In genomic region chr6:114758795-114759194, GRCm38 (mm10) we compare ENCODE assay signal across 26 mouse cellular contexts.
A peak's percentile ranks its signal among the peaks of the same experiment; 100 is the strongest.
DNase-seq lines count a peak whose midpoint lies in the region; ATAC-seq lines count a peak whose summit lies in the region.
"Had no signal": no experiment of that assay in that cellular context is flagged by ENCODE, and none has a peak within 500 bp of the region (broad histone marks: within the 10 kb centered on the region; RNA-seq: fewer than 3 reads in every experiment).

No protein-coding gene starts in this region.

- no peak overlapping the region for H3K4me3 ChIP-seq in kidney, embryonic 14.5 days (ENCODE audit: low read length)
- no peak overlapping the region for H3K4me3 ChIP-seq in brown adipose tissue, adult 24 weeks (ENCODE audit: insufficient read depth, low read depth, low read length)
- no peak overlapping the region for H3K4me3 ChIP-seq in forebrain, embryonic 11.5 days (ENCODE audit: low read depth, low read length)
- H3K4me3 ChIP-seq: embryonic facial prominence, embryonic 13.5 days; erythroblast, embryonic 14.5 days; forebrain, embryonic 13.5 days; gastrocnemius, adult 2 months; heart, embryonic 10.5 days; layer of hippocampus, adult 2 months; liver, embryonic 12.5 days; neural tube, embryonic 12.5 days had no signal

- H3K9ac ChIP-seq in kidney, embryonic 14.5 days (ENCODE audit: low read depth, low read length) = no peak overlapping the region
- no peak overlapping the region for H3K9ac ChIP-seq in forebrain, embryonic 11.5 days (ENCODE audit: low read length)
- H3K9ac ChIP-seq: embryonic facial prominence, embryonic 13.5 days; forebrain, embryonic 13.5 days; hindbrain, embryonic 14.5 days; liver, embryonic 12.5 days; lung, embryonic 14.5 days; neural tube, embryonic 12.5 days had no signal

- H3K4me1 ChIP-seq in kidney, embryonic 14.5 days (ENCODE audit: control insufficient read depth, insufficient read depth, low read length) = no peaks in the 10 kb centered on the region
- no peaks in the 10 kb centered on the region; the same call in 1 of the 2 replicates for H3K4me1 ChIP-seq in brown adipose tissue, adult 24 weeks (ENCODE audit: control insufficient read depth, insufficient read depth, insufficient read length, low read length)
- H3K4me1 ChIP-seq in forebrain, embryonic 11.5 days (replicated peaks; ENCODE audit: control insufficient read depth, insufficient read depth, low read length) = no peaks in the 10 kb centered on the region
- H3K4me1 ChIP-seq: forebrain, embryonic 13.5 days; heart, embryonic 10.5 days; liver, embryonic 12.5 days; neural tube, embryonic 12.5 days had no signal

- peak; percentile 12 for DNase-seq in kidney, adult 11 months
- DNase-seq in lung, adult 18-20 months = peak; percentile 50 to 54
- no peak for DNase-seq in lung, postnatal 14 days
- DNase-seq in adrenal gland, postnatal 10 days = peak; percentile 64
- DNase-seq in forebrain, embryonic 11.5 days (ENCODE audit: low spot score) = no peak
- DNase-seq: cerebellum, adult 8-10 months; cerebellum, postnatal 36 days; embryo, embryonic 11 days; gastrocnemius, adult 2 months; heart, postnatal 4 days; kidney, postnatal 14 days; lung, embryonic 14.5 days; midbrain, embryonic 14.5 days; right cerebral cortex, postnatal 14 days; spleen, adult 18-20 months had no signal

- H3K27ac ChIP-seq in kidney, embryonic 14.5 days (ENCODE audit: low read depth, low read length) = no peak overlapping the region
- peak overlapping the region; percentile 78 for H3K27ac ChIP-seq in brown adipose tissue, adult 24 weeks (replicated peaks; ENCODE audit: low read depth, low read length)
- no peak overlapping the region for H3K27ac ChIP-seq in forebrain, embryonic 11.5 days (ENCODE audit: low read depth, low read length)
- H3K27ac ChIP-seq: embryonic facial prominence, embryonic 13.5 days; forebrain, embryonic 13.5 days; gastrocnemius, adult 2 months; heart, embryonic 10.5 days; hindbrain, embryonic 14.5 days; layer of hippocampus, adult 2 months; liver, embryonic 12.5 days; neural tube, embryonic 12.5 days had no signal

- H3K9me3 ChIP-seq in kidney, embryonic 14.5 days (ENCODE audit: control insufficient read depth, low read length) = no peaks in the 10 kb centered on the region
- no peaks in the 10 kb centered on the region for H3K9me3 ChIP-seq in forebrain, embryonic 11.5 days (ENCODE audit: control insufficient read depth, low read length)
- H3K9me3 ChIP-seq: embryonic facial prominence, embryonic 13.5 days; forebrain, embryonic 13.5 days; heart, embryonic 10.5 days; liver, embryonic 12.5 days; neural tube, embryonic 12.5 days had no signal

- no peaks in the 10 kb centered on the region for H3K36me3 ChIP-seq in kidney, embryonic 14.5 days (ENCODE audit: control insufficient read depth, insufficient read depth, low read length)
- no peaks in the 10 kb centered on the region for H3K36me3 ChIP-seq in forebrain, embryonic 11.5 days (ENCODE audit: control insufficient read depth, insufficient read depth, low read length)
- H3K36me3 ChIP-seq: embryonic facial prominence, embryonic 13.5 days; heart, embryonic 10.5 days; liver, embryonic 12.5 days; neural tube, embryonic 12.5 days had no signal

- WGBS in kidney, embryonic 14.5 days = 67% methylated on average over 7 of the region's 7 CpGs
- 82% methylated on average over 7 of the region's 7 CpGs for WGBS in forebrain, embryonic 11.5 days

- H3K4me2 ChIP-seq in kidney, embryonic 14.5 days (replicated peaks; ENCODE audit: low read depth, low read length) = no peak overlapping the region
- no peak overlapping the region for H3K4me2 ChIP-seq in forebrain, embryonic 11.5 days (ENCODE audit: low read depth, low read length, severe bottlenecking)
- H3K4me2 ChIP-seq: embryonic facial prominence, embryonic 13.5 days; forebrain, embryonic 13.5 days; hindbrain, embryonic 14.5 days; liver, embryonic 12.5 days; lung, embryonic 14.5 days; neural tube, embryonic 12.5 days had no signal

- no peaks in the 10 kb centered on the region for H3K27me3 ChIP-seq in kidney, embryonic 14.5 days (ENCODE audit: control insufficient read depth, insufficient read depth, low read length)
- H3K27me3 ChIP-seq in forebrain, embryonic 11.5 days (ENCODE audit: control insufficient read depth, insufficient read depth, low read length) = no peaks in the 10 kb centered on the region
- H3K27me3 ChIP-seq: embryonic facial prominence, embryonic 13.5 days; forebrain, embryonic 13.5 days; liver, embryonic 12.5 days; neural tube, embryonic 12.5 days had no signal

- ATAC-seq in kidney, embryonic 14.5 days (ENCODE audit: low FRiP score, low TSS enrichment) = no peak
- no peak for ATAC-seq in forebrain, embryonic 11.5 days (replicated peaks; ENCODE audit: low FRiP score)
- ATAC-seq: forebrain, embryonic 13.5 days; inflammation-experienced regulatory T-cells, adult 6 months; liver, embryonic 12.5 days had no signal

Comparison
In these comparisons a context has a peak if more than half of its experiments do, and no peak if none do; other contexts are left out.
1. DNase-seq: peak in kidney, adult 11 months (single experiment), lung, adult 18-20 months (2 of 2) and adrenal gland, postnatal 10 days (single experiment); none in lung, postnatal 14 days (single experiment) and forebrain, embryonic 11.5 days (single experiment).